Mouse (Mus musculus): ENCODE results near the gene Fam117a.

The Fam117a gene

GRCm38 (mm10) chr11:95392708-95393499 lies 56.1 kb downstream of the Fam117a start:
- 64% methylated on average over 11 of the region's 11 CpGs for WGBS

GRCm38 (mm10) chr11:95393500-95393816 lies 56.6 kb downstream of the Fam117a start:
- 53% methylated on average over 5 of the region's 5 CpGs for WGBS

- 39% methylated on average over 5 of the region's 5 CpGs for WGBS
Measured at GRCm38 (mm10) chr11:95394112-95394511, 57.3 kb downstream of the Fam117a start.

- WGBS, result 64% methylated on average over 1 of the region's 1 CpGs
Measured at GRCm38 (mm10) chr11:95396548-95396947, 59.7 kb downstream of the Fam117a start.

GRCm38 (mm10) chr11:95397843-95398835 lies 61.3 kb downstream of the Fam117a start:
- WGBS, result 31% methylated on average over 14 of the region's 14 CpGs

GRCm38 (mm10) chr11:95399520-95400020 lies 62.8 kb downstream of the Fam117a start:
- WGBS, result 49% methylated on average over 13 of the region's 13 CpGs

- WGBS, result 92% methylated on average over 5 of the region's 5 CpGs
Measured at GRCm38 (mm10) chr11:95401568-95401967, 64.8 kb downstream of the Fam117a start.

GRCm38 (mm10) chr11:95402196-95402595 lies 65.4 kb downstream of the Fam117a start:
- 37% methylated on average over 5 of the region's 5 CpGs for WGBS

- WGBS, result 39% methylated on average over 8 of the region's 8 CpGs
Measured at GRCm38 (mm10) chr11:95402658-95403101, 65.9 kb downstream of the Fam117a start.

GRCm38 (mm10) chr11:95403382-95404340 lies 66.8 kb downstream of the Fam117a start:
- WGBS, result 83% methylated on average over 16 of the region's 16 CpGs

GRCm38 (mm10) chr11:95405771-95406170 lies 69.0 kb downstream of the Fam117a start:
- 72% methylated on average over 4 of the region's 4 CpGs for WGBS

GRCm38 (mm10) chr11:95406398-95406797 lies 69.6 kb downstream of the Fam117a start:
- 96% methylated on average over 5 of the region's 5 CpGs for WGBS

- 91% methylated on average over 10 of the region's 10 CpGs for WGBS
Measured at GRCm38 (mm10) chr11:95409450-95410112, 72.8 kb downstream of the Fam117a start.

- 29% methylated on average over 6 of the region's 6 CpGs for WGBS
Measured at GRCm38 (mm10) chr11:95411453-95412013, 74.7 kb downstream of the Fam117a start.

GRCm38 (mm10) chr11:95412615-95413014 lies 75.8 kb downstream of the Fam117a start:
- 65% methylated on average over 3 of the region's 3 CpGs for WGBS

- WGBS, result 2% methylated on average over 58 of the region's 58 CpGs
Measured at GRCm38 (mm10) chr11:95413641-95414535, 77.1 kb downstream of the Fam117a start, which contains the start of gene Spop. TSS of gene Spop (plus strand) at chr11:95414080.

GRCm38 (mm10) chr11:95414536-95415161 lies 77.8 kb downstream of the Fam117a start:
- under 1% methylated on average over 28 of the region's 28 CpGs for WGBS

GRCm38 (mm10) chr11:95417341-95417740 lies 80.5 kb downstream of the Fam117a start:
- 62% methylated on average over 5 of the region's 5 CpGs for WGBS

All from cerebral cortex, adult 2 months (tissue).